Mouse (Mus musculus) olfactory bulb, adult 2 months (tissue): ENCODE data around the gene Memo1. TPM values are rescaled to one million over a fixed set of nuclear protein-coding genes. Genes with fewer than 3 reads are reported as not detected.

Source experiments
- H3K27ac ChIP-seq: fragments of 200-500 bp; 2 replicates; pipeline ENCODE4 v1.5.1; 2012; ENCODE audit warnings: low read depth, low read length; ENCODE audit not compliant: insufficient read depth
- H3K4me1 ChIP-seq: fragments of 200-500 bp; 2 replicates; pipeline ENCODE4 v1.6.1; 2012; ENCODE audit warnings: low read length; ENCODE audit not compliant: control insufficient read depth, insufficient read depth
- H3K4me3 ChIP-seq: fragments of 200-500 bp; 2 replicates; pipeline ENCODE4 v1.5.1; 2012; ENCODE audit warnings: mild to moderate bottlenecking, low read depth, low read length, moderate library complexity; ENCODE audit not compliant: insufficient read depth
- CTCF ChIP-seq: fragments of 200-500 bp; IDR thresholded peaks from 2 replicates; pipeline ENCODE4 v1.5.1; 2012; ENCODE audit warnings: low read depth, mild to moderate bottlenecking, low read length, moderate library complexity; ENCODE audit not compliant: insufficient read depth
- POLR2A ChIP-seq: fragments of 200-500 bp; IDR thresholded peaks from 2 replicates; pipeline ENCODE4 v1.6.1; 2012; ENCODE audit warnings: mild to moderate bottlenecking, low read depth, low read length, moderate library complexity; ENCODE audit not compliant: insufficient read depth
- WGBS: fragments of 180-500 bp; shearing (Covaris S2); methylation state at CpG from one replicate; pipeline ENCODE4 v1.1.7; 2018; 5-methylcytosine and 5-hydroxymethylcytosine counted together
- polyA plus RNA-seq: library from polyadenylated mRNA; stranded (reverse); fragments of >200 nt; gene quantifications from 2 replicates; pipeline ENCODE4 v1.2.4, GENCODE M21; 2012; ENCODE audit warnings: low replicate concordance; ENCODE audit not compliant: missing spikeins, insufficient read depth, insufficient read length

Gene Memo1
- polyA plus RNA-seq, 1 experiment = not detected

GRCm38 (mm10) chr17:74267415-74268180, 27.7 kb downstream of the Memo1 start:
- no peak overlapping the region for H3K4me3 ChIP-seq
- H3K4me1 ChIP-seq = peaks cover 11% of the 10 kb centered on the region
- H3K27ac ChIP-seq = no peak overlapping the region
- no peak for TF ChIP-seq POLR2A
- TF ChIP-seq CTCF = no peak
- 93% methylated on average over 11 of the region's 11 CpGs for WGBS

GRCm38 (mm10) chr17:74265636-74266035, 29.7 kb downstream of the Memo1 start:
- TF ChIP-seq CTCF = no peak
- no peak for TF ChIP-seq POLR2A
- H3K4me1 ChIP-seq = peaks cover 8% of the 10 kb centered on the region
- WGBS = 72% methylated on average over 1 of the region's 1 CpGs
- H3K4me3 ChIP-seq = no peak overlapping the region
- H3K27ac ChIP-seq = no peak overlapping the region

GRCm38 (mm10) chr17:74265156-74265505, 30.2 kb downstream of the Memo1 start:
- H3K4me1 ChIP-seq = peaks cover 8% of the 10 kb centered on the region
- H3K27ac ChIP-seq = no peak overlapping the region
- H3K4me3 ChIP-seq = no peak overlapping the region
- TF ChIP-seq POLR2A (no peak), CTCF (no peak)
- WGBS = 35% methylated on average over 5 of the region's 5 CpGs

GRCm38 (mm10) chr17:74264333-74265155, 30.8 kb downstream of the Memo1 start:
- H3K27ac ChIP-seq = no peak overlapping the region
- 60% methylated on average over 3 of the region's 3 CpGs for WGBS

GRCm38 (mm10) chr17:74262415-74262814, 32.9 kb downstream of the Memo1 start:
- TF ChIP-seq CTCF (no peak), POLR2A (no peak)
- Histone ChIP-seq H3K27ac (no peak overlapping the region), H3K4me3 (no peak overlapping the region), H3K4me1 (peaks cover 8% of the 10 kb centered on the region)
- 94% methylated on average over 3 of the region's 3 CpGs for WGBS

More at GRCm38 (mm10) chr17:74264333-74265155, 30.8 kb downstream of the Memo1 start:
- no peak overlapping the region for H3K4me3 ChIP-seq
- TF ChIP-seq CTCF (no peak), POLR2A (no peak)
- peaks cover 8% of the 10 kb centered on the region for H3K4me1 ChIP-seq

- TF ChIP-seq POLR2A = no peak
- no peak for TF ChIP-seq CTCF
- Histone ChIP-seq H3K27ac (no peak overlapping the region), H3K4me3 (no peak overlapping the region), H3K4me1 (no peaks in the 10 kb centered on the region)
- WGBS = 94% methylated on average over 1 of the region's 1 CpGs
These were observed 50.0 kb downstream of the Memo1 start for GRCm38 (mm10) chr17:74245284-74245683.

GRCm38 (mm10) chr17:74242788-74243187, 52.5 kb downstream of the Memo1 start:
- WGBS = 79% methylated on average over 3 of the region's 3 CpGs

GRCm38 (mm10) chr17:74240322-74240721, 55.0 kb downstream of the Memo1 start:
- Histone ChIP-seq H3K27ac (no peak overlapping the region), H3K4me1 (no peaks in the 10 kb centered on the region), H3K4me3 (no peak overlapping the region)
- 95% methylated on average over 1 of the region's 1 CpGs for WGBS
- TF ChIP-seq POLR2A (no peak), CTCF (no peak)

More at GRCm38 (mm10) chr17:74242788-74243187, 52.5 kb downstream of the Memo1 start:
- Histone ChIP-seq H3K4me1 (no peaks in the 10 kb centered on the region), H3K4me3 (no peak overlapping the region), H3K27ac (no peak overlapping the region)
- TF ChIP-seq POLR2A (no peak), CTCF (no peak)
